Mouse (Mus musculus) ovary, postnatal 36 days (tissue): ENCODE results near the gene Prr19.

Source experiments
- DNase-seq: peaks from one replicate; pipeline ENCODE4 v3.0.0; 2022; ENCODE audit warnings: low spot score, mixed read lengths

Gene Prr19

GRCm38 (mm10) chr7:25275555-25276298 lies 25.5 kb upstream of the Prr19 start:
- peak; percentile 6 for DNase-seq

GRCm38 (mm10) chr7:25277405-25277804 lies 23.8 kb upstream of the Prr19 start:
- no peak for DNase-seq

GRCm38 (mm10) chr7:25277998-25278340 lies 23.2 kb upstream of the Prr19 start:
- no peak for DNase-seq

GRCm38 (mm10) chr7:25278341-25279075 lies 22.7 kb upstream of the Prr19 start:
- DNase-seq: peak; percentile 80

- peak; percentile 86 for DNase-seq
These were observed 21.9 kb upstream of the Prr19 start for GRCm38 (mm10) chr7:25279076-25279860.

- DNase-seq: peak; percentile 39
These were observed 21.1 kb upstream of the Prr19 start for GRCm38 (mm10) chr7:25279861-25280791.

- no peak for DNase-seq
These were observed 20.0 kb upstream of the Prr19 start for GRCm38 (mm10) chr7:25281166-25281733.

- DNase-seq: peak; percentile 99
These were observed 19.2 kb upstream of the Prr19 start for GRCm38 (mm10) chr7:25281734-25282601.

- no peak for DNase-seq
These were observed 18.4 kb upstream of the Prr19 start for GRCm38 (mm10) chr7:25282731-25283211.

GRCm38 (mm10) chr7:25283637-25284036 lies 17.6 kb upstream of the Prr19 start:
- DNase-seq: peak; percentile 19

- DNase-seq: no peak
These were observed 17.0 kb upstream of the Prr19 start for GRCm38 (mm10) chr7:25284171-25284570.

GRCm38 (mm10) chr7:25284766-25285165 lies 16.4 kb upstream of the Prr19 start:
- peak; percentile 28 for DNase-seq

GRCm38 (mm10) chr7:25285511-25286238 lies 15.5 kb upstream of the Prr19 start:
- no peak for DNase-seq

GRCm38 (mm10) chr7:25286989-25287388 lies 14.2 kb upstream of the Prr19 start:
- DNase-seq: no peak

GRCm38 (mm10) chr7:25288011-25288410 lies 13.2 kb upstream of the Prr19 start:
- DNase-seq: peak; percentile 33

GRCm38 (mm10) chr7:25288721-25289120 lies 12.5 kb upstream of the Prr19 start:
- no peak for DNase-seq

GRCm38 (mm10) chr7:25289925-25290324 lies 11.3 kb upstream of the Prr19 start:
- DNase-seq: no peak

- DNase-seq: no peak
These were observed 10.7 kb upstream of the Prr19 start for GRCm38 (mm10) chr7:25290463-25290862.

- peak; percentile 58 for DNase-seq
These were observed 10.3 kb upstream of the Prr19 start for GRCm38 (mm10) chr7:25290911-25291310.
